Mouse (Mus musculus) T-cell, adult 2 months (primary cell): ENCODE data around the gene Ebf3.

ENCODE experiments used
- DNase-seq: peaks from one replicate; pipeline ENCODE4 v3.0.0; 2022; ENCODE audit warnings: low spot score

Gene Ebf3

GRCm38 (mm10) chr7:137289290-137289957 is 24.8 kb downstream of the Ebf3 start:
- no peak for DNase-seq

- no peak for DNase-seq
Observed at GRCm38 (mm10) chr7:137278171-137278570, 36.1 kb downstream of the Ebf3 start.

GRCm38 (mm10) chr7:137277713-137278112 is 36.5 kb downstream of the Ebf3 start:
- DNase-seq = no peak

GRCm38 (mm10) chr7:137272252-137272651 is 42.0 kb downstream of the Ebf3 start:
- no peak for DNase-seq

- no peak for DNase-seq
Observed at GRCm38 (mm10) chr7:137268452-137269155, 45.6 kb downstream of the Ebf3 start.

- DNase-seq = no peak
Observed at GRCm38 (mm10) chr7:137267441-137267840, 46.8 kb downstream of the Ebf3 start.

- DNase-seq = no peak
Observed at GRCm38 (mm10) chr7:137266575-137266974, 47.7 kb downstream of the Ebf3 start.

GRCm38 (mm10) chr7:137262330-137262729 is 51.9 kb downstream of the Ebf3 start:
- DNase-seq = no peak

GRCm38 (mm10) chr7:137246213-137246872 is 67.9 kb downstream of the Ebf3 start:
- no peak for DNase-seq

- DNase-seq = no peak
Observed at GRCm38 (mm10) chr7:137244839-137245238, 69.4 kb downstream of the Ebf3 start.

GRCm38 (mm10) chr7:137240481-137240880 is 73.8 kb downstream of the Ebf3 start:
- DNase-seq = no peak

- DNase-seq = no peak
Observed at GRCm38 (mm10) chr7:137239542-137240133, 74.6 kb downstream of the Ebf3 start.

GRCm38 (mm10) chr7:137237419-137237818 is 76.8 kb downstream of the Ebf3 start:
- no peak for DNase-seq

- DNase-seq = no peak
Observed at GRCm38 (mm10) chr7:137223823-137224222, 90.4 kb downstream of the Ebf3 start.

- DNase-seq = no peak
Observed at GRCm38 (mm10) chr7:137222831-137223505, 91.3 kb downstream of the Ebf3 start.

- no peak for DNase-seq
Observed at GRCm38 (mm10) chr7:137221599-137221998, 92.6 kb downstream of the Ebf3 start.

- DNase-seq = no peak
Observed at GRCm38 (mm10) chr7:137220436-137220835, 93.8 kb downstream of the Ebf3 start.

GRCm38 (mm10) chr7:137218706-137219105 is 95.5 kb downstream of the Ebf3 start:
- DNase-seq = no peak

GRCm38 (mm10) chr7:137213444-137213843 is 100.8 kb downstream of the Ebf3 start:
- no peak for DNase-seq

- DNase-seq = no peak
Observed at GRCm38 (mm10) chr7:137211332-137211731, 102.9 kb downstream of the Ebf3 start.

- no peak for DNase-seq
Observed at GRCm38 (mm10) chr7:137209688-137210345, 104.4 kb downstream of the Ebf3 start.

GRCm38 (mm10) chr7:137208556-137208955 is 105.7 kb downstream of the Ebf3 start:
- no peak for DNase-seq
